Mouse (Mus musculus) kidney, adult 2 months (tissue): ENCODE data around the gene Gins1.

Experiments used
- CTCF ChIP-seq: fragments of 200-500 bp; conservative IDR thresholded peaks from 2 replicates; pipeline ENCODE4 v1.5.1; 2011; ENCODE audit warnings: low read depth, mild to moderate bottlenecking, control low read depth, low read length, moderate library complexity, mixed read lengths; ENCODE audit not compliant: insufficient read depth, insufficient read length
- POLR2A ChIP-seq: fragments of 200-500 bp; IDR thresholded peaks from one replicate; pipeline ENCODE4 v1.6.1; 2011; ENCODE audit warnings: low read depth, low read length, control low read depth

DNA sequence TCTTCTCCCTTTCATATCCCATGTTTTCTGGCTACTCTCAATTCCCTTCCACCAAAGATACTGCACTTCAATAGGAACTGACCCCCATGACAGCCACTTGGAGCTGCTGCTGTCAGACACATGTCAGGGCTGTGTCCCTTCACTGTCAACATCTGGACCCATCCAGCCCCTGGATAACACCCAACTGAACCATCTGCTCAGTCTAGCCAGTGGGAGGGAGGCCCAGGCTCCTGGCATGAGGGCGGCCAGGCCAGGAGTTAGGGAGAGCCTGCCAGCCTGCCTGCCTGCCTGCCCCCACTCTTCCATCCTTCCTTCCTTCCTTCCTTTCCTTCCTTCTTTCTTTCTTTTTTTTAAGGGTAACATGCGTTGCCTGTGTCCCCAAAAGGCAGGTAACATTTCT, 46.0 kb downstream of the Gins1 start:
- TF ChIP-seq CTCF (no peak), POLR2A (no peak)
